Mouse (Mus musculus) layer of hippocampus, postnatal 25 days (tissue): ENCODE data around the gene Cd59b. TPM values are rescaled to one million over a fixed set of nuclear protein-coding genes. Genes with fewer than 3 reads are reported as not detected.

Experiments used
- total RNA-seq, 2 experiments: library from RNA; stranded (reverse); gene quantifications; 2 replicates each; pipeline ENCODE4 v1.2.3; 2021

Cd59b gene
- total RNA-seq, 2 experiments from 2014 or later: 0.75 to 0.98 TPM

Other genes starting within 250 kb of the Cd59b start
- gene Lmo2, start 111.9 kb upstream of the Cd59b start, total RNA-seq: 10 to 100 TPM; 19.2 to 21.5 TPM
- gene Fbxo3, start 42.1 kb upstream of the Cd59b start, total RNA-seq: 10 to 100 TPM; 45.9 to 47.4 TPM
- gene 4931422A03Rik, start 41.5 kb upstream of the Cd59b start, total RNA-seq: not detected
- gene Gm10912, start 4.0 kb upstream of the Cd59b start, total RNA-seq: under 1 TPM; 0.37 to 0.59 TPM
- gene Gm10799, start 1.3 kb upstream of the Cd59b start, total RNA-seq: not detected
- gene Cd59a, start 26.0 kb downstream of the Cd59b start, total RNA-seq: 1 to 10 TPM; 3.8 TPM
- under 1 TPM; 0.44 to 0.47 TPM for gene A930018P22Rik, start 52.9 kb downstream of the Cd59b start, total RNA-seq